Mouse (Mus musculus): ENCODE data around the gene Bend6. TPM values are rescaled to one million over a fixed set of nuclear protein-coding genes. Genes with fewer than 3 reads are reported as not detected.

Bend6 gene
- polyA plus RNA-seq (2012; ENCODE audit: insufficient read depth, insufficient read length, missing spikeins): 0.42 and 1.2 TPM in 2 replicates

DNA sequence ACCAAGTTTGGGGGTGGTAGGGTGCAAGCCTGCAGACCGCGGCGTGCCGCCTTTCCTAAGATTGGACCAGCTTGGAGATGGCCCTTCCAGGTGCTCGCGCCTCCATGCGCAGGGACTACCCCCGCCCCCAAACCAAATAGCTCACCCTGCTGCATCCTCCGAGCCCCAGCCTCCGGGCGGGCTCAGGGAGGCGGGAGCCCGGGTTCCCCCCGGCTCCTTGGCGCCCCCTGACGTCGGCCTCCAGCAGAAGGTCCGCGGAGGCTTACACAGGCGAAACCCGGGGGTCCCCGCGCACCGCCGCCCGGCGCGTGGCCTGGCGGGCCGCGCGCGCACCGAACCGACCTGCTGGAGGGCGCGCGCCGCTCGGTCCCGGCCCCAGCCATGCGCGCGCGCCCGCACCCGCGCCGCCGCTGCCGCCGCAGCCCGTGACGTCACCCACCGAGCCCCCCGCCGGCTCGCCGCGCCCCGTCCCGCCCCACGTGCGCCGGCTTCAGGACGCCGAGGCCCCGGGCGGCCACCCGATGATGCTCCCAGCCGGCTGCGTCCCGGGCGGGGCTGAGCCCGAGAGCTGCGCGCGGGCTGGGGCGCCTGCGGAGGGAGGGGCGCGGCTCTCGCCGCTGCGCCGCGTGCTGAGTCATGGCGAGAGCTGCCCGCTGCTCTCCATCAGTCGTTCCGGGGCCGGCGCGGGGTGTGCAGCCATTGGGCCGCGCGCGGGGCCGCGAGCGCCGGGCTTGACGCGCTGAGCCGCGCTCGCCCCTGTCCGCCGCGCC is at the start of gene Bend6:
Bend6 (minus strand) TSS at position 396 of the 770 bp plus-strand sequence.
- H3K27ac ChIP-seq (ENCODE audit: insufficient read depth, low read depth, low read length): no peak within 1 kb of the TSS
- TF ChIP-seq CTCF (IDR thresholded peaks at IDR 0.05; ENCODE audit: low read depth, low read length) (no peak), POLR2A (IDR thresholded peaks at IDR 0.05; ENCODE audit: borderline replicate concordance, low read depth, low read length) (no peak)
- peak within 1 kb of the TSS; percentile 70 for H3K4me3 ChIP-seq (ENCODE audit: insufficient read depth, low read length)
- H3K4me1 ChIP-seq (ENCODE audit: control insufficient read depth, insufficient read depth, low read length): peaks cover 28% of the 10 kb centered on the region

DNA sequence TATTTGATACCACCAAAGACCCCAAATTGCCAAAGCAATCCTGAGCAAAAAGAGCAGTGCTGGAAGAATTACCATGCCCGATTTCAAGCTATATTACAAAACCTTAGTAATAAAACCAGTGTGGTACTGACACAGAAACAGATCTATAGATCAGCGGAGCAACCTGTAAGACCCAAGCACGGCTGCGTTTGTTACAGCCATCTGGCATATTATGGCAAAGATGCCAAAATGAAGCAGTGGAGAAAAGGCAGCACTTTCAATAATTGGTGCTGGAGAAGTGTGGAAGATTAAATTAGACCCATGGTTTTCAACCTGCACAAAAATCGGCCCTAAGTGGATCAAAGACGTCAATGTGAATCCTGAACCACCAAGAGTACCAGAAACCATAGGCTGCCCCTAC is 48.0 kb upstream of the Bend6 start:
- no peak overlapping the region for H3K27ac ChIP-seq (ENCODE audit: insufficient read depth, low read depth, low read length)
- H3K4me3 ChIP-seq (ENCODE audit: insufficient read depth, low read length): no peak overlapping the region
- TF ChIP-seq POLR2A (IDR thresholded peaks at IDR 0.05; ENCODE audit: borderline replicate concordance, low read depth, low read length) (no peak), CTCF (IDR thresholded peaks at IDR 0.05; ENCODE audit: low read depth, low read length) (no peak)
- H3K4me1 ChIP-seq (ENCODE audit: control insufficient read depth, insufficient read depth, low read length): no peaks in the 10 kb centered on the region

DNA sequence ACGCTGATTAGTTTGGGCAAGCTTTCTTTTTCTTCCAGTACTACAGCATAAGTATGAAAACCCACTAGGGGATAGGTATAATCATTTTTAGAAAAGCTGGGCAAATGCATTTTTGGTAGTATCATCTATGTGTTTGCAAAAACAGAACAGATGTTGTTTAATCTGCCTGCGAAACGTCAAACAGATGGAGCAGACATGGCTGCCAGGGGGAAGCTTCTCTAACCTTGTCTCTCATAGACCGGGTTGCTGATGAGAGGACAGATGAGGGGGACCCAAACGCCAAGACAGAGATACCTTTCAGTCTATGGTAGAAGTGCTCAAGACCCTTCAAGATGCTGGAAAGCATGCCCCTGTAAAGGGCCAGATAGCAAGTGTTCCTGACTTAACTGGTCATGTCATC is 40.9 kb upstream of the Bend6 start:
- Histone ChIP-seq H3K27ac (ENCODE audit: insufficient read depth, low read depth, low read length) (no peak overlapping the region), H3K4me3 (ENCODE audit: insufficient read depth, low read length) (no peak overlapping the region), H3K4me1 (ENCODE audit: control insufficient read depth, insufficient read depth, low read length) (peaks cover 8% of the 10 kb centered on the region)
- TF ChIP-seq CTCF (IDR thresholded peaks at IDR 0.05; ENCODE audit: low read depth, low read length): no peak
- TF ChIP-seq POLR2A (IDR thresholded peaks at IDR 0.05; ENCODE audit: borderline replicate concordance, low read depth, low read length): no peak

DNA sequence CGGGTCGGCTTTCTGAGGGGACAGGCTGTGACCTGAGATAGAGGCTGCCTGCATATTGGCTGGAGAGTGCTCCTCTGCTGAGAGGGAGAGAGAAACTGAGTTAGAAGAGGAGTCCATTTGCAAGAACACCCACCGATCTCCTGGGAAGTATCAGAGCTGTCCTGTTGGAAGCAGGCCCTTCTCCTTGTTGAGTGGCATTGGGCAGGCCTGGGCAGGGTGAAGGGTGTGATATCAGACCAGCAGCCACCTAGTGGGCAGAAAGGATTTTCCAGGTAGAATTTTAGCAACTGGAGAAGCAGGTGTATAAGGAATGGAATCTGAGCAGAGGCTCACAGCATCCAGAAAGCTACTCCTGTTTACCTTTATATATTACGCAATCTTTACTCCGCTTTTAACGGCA is 40.2 kb upstream of the Bend6 start:
- no peak for TF ChIP-seq CTCF (IDR thresholded peaks at IDR 0.05; ENCODE audit: low read depth, low read length)
- TF ChIP-seq POLR2A (IDR thresholded peaks at IDR 0.05; ENCODE audit: borderline replicate concordance, low read depth, low read length): no peak

DNA sequence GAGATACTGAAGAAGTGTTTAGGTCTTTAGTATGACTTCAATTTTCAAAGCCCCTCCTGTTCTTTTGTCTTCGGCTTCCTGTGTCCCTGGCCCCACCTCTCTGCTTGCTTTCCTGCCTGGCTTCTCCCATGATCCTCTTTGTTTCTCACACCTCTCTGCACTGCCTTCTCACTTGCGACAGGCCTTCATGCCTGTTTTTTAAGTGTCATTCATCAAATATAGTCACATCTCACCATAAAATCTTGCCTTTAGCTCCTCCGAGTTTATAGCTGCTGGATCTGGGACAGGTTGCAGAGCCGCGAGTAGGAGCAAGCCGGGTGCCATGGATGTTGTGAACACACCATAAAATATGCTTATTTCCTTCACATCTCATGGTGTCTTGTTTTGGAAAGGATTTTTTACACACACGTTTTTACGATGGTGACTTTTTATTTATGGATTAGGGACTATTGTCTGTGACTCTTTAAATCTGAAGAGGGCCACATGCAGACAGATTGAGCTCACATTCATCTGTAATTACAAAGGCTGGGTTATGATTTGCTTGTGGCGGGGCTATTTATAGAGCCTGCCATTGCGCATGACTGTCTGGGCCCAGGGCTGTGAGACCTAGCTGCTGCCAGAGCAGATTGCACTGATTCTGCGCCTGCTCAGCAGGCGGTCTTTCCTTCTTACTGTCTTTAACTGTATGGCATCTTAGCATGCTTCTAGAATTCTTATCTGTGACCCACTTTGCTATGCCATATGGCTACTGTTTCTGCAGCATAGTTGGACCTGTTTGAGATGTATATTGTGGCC is 39.2 kb upstream of the Bend6 start:
- Histone ChIP-seq H3K4me3 (ENCODE audit: insufficient read depth, low read length) (no peak overlapping the region), H3K4me1 (ENCODE audit: control insufficient read depth, insufficient read depth, low read length) (peaks cover 8% of the 10 kb centered on the region), H3K27ac (ENCODE audit: insufficient read depth, low read depth, low read length) (no peak overlapping the region)
- no peak for TF ChIP-seq CTCF (IDR thresholded peaks at IDR 0.05; ENCODE audit: low read depth, low read length)
- no peak for TF ChIP-seq POLR2A (IDR thresholded peaks at IDR 0.05; ENCODE audit: borderline replicate concordance, low read depth, low read length)

More for the DNA sequence above, 40.2 kb upstream of the Bend6 start:
- Histone ChIP-seq H3K4me3 (ENCODE audit: insufficient read depth, low read length) (no peak overlapping the region), H3K27ac (ENCODE audit: insufficient read depth, low read depth, low read length) (no peak overlapping the region), H3K4me1 (ENCODE audit: control insufficient read depth, insufficient read depth, low read length) (peaks cover 8% of the 10 kb centered on the region)

DNA sequence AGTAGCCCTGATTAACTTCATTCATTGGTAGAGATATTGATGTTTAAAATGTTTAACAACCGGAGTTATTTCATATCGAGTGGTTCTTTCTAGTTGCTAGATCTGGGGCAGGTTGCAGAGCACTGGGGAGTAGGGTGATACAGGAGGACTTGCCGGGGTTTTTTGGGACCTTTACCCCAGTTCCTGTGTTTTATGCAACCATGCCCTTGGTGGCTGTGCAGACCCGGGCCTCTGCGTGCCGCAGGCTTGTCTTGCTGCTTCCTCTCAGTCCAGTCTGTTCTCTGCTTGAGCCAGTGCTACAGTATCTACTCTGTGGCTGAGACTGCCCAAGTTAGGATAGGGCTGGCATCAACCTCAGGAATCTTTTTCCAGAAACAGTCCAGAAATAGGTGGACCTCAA is 38.1 kb upstream of the Bend6 start:
- Histone ChIP-seq H3K4me1 (ENCODE audit: control insufficient read depth, insufficient read depth, low read length) (peaks cover 8% of the 10 kb centered on the region), H3K4me3 (ENCODE audit: insufficient read depth, low read length) (no peak overlapping the region), H3K27ac (ENCODE audit: insufficient read depth, low read depth, low read length) (no peak overlapping the region)
- TF ChIP-seq CTCF (IDR thresholded peaks at IDR 0.05; ENCODE audit: low read depth, low read length) (no peak), POLR2A (IDR thresholded peaks at IDR 0.05; ENCODE audit: borderline replicate concordance, low read depth, low read length) (no peak)

DNA sequence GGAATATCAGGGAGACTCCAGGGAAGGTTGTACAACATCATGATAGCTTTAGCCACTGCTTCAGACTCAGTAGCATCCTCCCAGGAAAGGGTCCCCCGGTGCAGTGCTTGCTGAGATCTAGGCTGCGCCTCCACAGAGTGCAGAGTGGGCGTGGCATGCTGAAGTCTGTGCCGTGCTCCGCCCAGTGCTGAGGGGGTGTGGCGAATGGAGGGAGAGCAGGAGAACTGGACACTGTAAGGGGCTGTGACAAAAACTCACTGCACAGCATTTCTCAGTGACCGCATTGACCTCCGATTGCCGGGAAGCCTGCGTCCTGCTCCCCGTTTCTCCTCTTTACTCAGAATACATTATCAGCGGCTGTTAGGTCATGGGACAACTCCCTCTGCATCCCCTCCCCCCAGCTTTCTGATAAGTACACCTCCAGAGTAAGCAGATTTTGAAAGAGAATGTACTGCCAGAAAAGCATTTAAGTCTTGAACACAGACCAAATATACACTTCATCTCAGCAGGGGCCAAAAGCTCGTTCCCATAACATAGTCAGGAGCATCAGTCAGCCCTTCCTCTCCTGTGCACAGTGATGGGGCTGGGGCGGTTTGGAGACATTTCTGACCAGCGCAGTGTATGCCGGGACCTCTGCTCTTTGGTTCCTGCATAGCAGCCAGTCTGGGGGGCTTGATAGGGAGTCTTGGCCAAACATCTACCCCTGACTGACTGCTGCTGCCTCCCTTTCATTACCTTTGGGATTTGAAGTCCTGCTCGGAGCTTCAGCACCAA is 37.5 kb upstream of the Bend6 start:
- Histone ChIP-seq H3K4me3 (ENCODE audit: insufficient read depth, low read length) (no peak overlapping the region), H3K27ac (ENCODE audit: insufficient read depth, low read depth, low read length) (no peak overlapping the region), H3K4me1 (ENCODE audit: control insufficient read depth, insufficient read depth, low read length) (peaks cover 8% of the 10 kb centered on the region)
- no peak for TF ChIP-seq POLR2A (IDR thresholded peaks at IDR 0.05; ENCODE audit: borderline replicate concordance, low read depth, low read length)
- TF ChIP-seq CTCF (IDR thresholded peaks at IDR 0.05; ENCODE audit: low read depth, low read length): no peak

DNA sequence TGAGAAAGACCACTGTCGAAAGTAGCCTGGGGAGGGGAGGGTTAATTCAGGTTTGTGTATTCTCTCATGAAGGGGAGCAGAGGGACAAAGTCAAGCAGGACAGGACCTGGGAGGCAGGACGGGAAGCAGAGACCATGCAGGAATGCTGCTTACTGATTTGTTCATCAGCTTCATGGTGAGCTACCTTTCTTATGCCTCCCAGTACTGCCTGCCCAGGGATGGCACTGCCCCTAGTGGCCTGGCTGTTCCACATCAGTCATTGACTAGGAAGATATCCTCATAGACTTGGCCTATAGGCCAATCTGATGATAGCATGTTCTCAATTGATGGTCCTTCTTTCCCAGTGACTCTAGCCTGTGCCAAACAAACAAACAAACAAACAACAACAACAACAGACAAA is 36.3 kb upstream of the Bend6 start:
- H3K4me1 ChIP-seq (ENCODE audit: control insufficient read depth, insufficient read depth, low read length): peaks cover 8% of the 10 kb centered on the region

DNA sequence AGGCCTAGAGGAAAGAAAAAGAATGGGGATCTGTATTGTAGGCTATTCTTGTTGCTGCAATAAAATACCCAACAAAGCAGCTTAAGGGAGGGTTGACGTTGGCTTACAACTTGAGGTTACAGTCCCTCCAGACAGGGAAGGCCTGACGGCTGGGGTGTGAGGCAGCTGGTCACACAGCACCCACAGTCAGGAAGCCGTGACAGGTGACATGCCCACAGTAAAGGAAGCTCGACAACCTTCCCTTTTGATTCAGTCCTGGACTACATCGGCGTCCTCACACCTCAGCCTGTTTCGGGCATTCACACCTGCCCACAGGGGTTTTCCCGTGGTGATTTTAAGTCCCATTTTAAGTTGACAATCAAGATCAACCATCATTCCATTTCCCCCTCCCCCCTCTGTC is 35.0 kb upstream of the Bend6 start:
- TF ChIP-seq POLR2A (IDR thresholded peaks at IDR 0.05; ENCODE audit: borderline replicate concordance, low read depth, low read length) (no peak), CTCF (IDR thresholded peaks at IDR 0.05; ENCODE audit: low read depth, low read length) (no peak)
- H3K4me3 ChIP-seq (ENCODE audit: insufficient read depth, low read length): no peak overlapping the region
- H3K4me1 ChIP-seq (ENCODE audit: control insufficient read depth, insufficient read depth, low read length): peaks cover 8% of the 10 kb centered on the region
- H3K27ac ChIP-seq (ENCODE audit: insufficient read depth, low read depth, low read length): no peak overlapping the region

More for the DNA sequence above, 36.3 kb upstream of the Bend6 start:
- no peak overlapping the region for H3K27ac ChIP-seq (ENCODE audit: insufficient read depth, low read depth, low read length)
- TF ChIP-seq CTCF (IDR thresholded peaks at IDR 0.05; ENCODE audit: low read depth, low read length) (no peak), POLR2A (IDR thresholded peaks at IDR 0.05; ENCODE audit: borderline replicate concordance, low read depth, low read length) (no peak)
- H3K4me3 ChIP-seq (ENCODE audit: insufficient read depth, low read length): no peak overlapping the region
